Mouse (Mus musculus): ENCODE measurements around the gene Unc79.

The Unc79 gene

DNA sequence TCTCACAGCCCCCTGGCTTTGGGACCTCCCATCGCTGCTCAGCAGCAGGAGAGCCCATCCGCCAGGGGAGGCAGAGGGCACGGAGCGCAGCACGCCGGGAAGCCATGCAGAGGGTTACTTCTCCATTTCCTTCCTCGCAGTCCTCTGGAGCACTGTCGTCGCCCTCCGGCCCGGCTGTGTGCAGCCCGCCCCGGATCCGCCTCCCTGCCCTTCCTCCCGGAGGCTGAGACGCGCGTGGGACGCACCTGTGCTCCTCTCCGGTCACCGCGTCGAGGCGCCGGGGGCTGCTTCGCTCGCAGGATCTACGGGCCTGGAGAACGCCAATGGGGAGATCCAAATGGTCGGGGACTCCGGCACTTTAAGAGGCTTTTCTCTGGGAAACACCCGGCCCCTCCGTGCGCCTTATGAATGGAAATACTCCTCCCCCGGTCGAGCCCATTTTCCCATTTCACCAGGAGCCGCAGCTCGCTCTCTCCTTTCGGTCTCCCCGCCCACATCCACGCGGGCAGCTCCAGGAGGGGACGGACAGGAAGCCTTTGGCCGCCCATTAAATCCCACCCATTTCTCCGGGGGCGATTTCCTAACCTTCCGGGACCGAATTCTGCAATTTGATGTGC is at the start of gene Unc79:
Unc79 (plus strand) TSS at position 82 of the 617 bp plus-strand sequence.
- DNase-seq = peak; percentile 82 to 86

DNA sequence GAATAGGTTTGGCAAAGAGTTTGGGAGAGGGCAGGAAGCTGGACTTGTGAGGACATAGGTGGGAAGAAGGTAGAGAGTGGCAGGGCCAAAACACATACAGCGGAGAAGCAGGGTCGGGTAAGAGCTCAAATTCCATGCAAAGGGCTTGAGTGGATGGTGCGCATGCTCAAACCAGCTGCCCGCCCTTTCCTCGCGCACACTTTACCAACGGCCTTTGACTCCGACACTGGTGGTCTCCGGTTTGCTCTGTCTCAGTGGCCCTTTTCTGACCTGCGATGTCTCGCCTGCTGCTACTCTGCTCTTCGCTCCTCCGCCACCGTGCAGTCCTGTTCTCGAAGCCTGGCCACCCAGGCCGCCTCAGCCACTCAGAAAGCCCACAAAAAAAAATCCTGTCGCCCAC is 49.6 kb upstream of the Unc79 start, which contains the start of gene Cox8c:
Cox8c (plus strand) TSS at position 226 of the 400 bp plus-strand sequence.
- DNase-seq = no peak

DNA sequence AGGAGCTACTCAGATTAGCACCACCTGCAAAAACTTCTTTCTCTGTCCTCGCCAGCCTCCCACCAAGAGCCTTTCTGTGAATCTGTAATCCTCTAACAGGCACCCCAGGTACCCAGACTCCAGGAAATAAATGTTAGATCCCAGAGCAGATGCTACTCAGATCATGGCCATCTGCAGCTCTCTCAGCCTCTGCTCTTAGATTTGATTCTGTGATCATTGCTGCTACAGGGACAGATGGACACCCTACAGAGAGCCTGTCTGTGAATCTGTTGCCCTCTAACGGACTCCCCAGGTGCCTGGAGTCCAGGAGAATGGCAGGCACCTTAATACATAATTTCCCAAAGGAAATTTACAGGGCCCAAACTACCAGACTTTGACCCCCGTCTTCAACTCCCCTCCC is 40.5 kb upstream of the Unc79 start:
- peak; percentile 87 to 91 for DNase-seq

DNA sequence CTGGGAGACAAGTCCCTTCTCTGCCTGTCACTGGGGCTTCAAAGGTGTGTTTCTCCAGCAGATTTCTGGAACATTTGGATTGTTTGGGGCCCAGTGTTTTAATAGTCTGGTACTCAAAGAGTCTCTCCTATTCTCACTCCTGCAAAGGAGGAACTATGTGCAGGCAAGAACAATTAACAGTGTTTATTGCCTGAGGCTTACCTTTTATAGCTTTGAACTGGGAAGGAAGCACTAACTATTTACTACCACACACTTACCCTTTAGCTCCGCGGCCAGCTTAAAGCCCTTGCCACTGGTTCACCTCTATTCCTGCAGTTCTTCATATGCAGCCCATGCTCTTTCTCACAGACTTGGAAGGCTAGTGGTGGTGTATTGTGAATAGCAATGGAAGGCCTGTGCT is 32.6 kb upstream of the Unc79 start:
- no peak for DNase-seq

DNA sequence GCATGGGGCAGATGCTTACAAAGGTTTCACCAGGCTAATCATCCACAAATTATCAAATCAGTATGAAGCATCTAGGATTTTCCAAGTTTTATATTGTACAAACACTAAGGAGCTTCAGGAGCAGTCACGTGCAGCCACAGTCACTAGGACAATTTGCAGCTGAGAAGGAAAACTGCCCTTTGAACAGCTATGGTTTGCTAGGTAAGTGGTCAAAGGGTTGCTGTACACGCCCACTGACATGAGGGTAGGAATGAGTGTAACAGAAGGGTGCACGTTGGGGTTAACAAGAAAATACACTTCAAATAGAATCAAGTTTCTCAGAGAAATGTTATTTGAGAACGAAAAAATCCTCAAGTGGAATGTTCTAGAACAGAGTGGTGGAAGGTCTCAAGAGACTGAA is 18.9 kb upstream of the Unc79 start:
- DNase-seq = no peak

DNA sequence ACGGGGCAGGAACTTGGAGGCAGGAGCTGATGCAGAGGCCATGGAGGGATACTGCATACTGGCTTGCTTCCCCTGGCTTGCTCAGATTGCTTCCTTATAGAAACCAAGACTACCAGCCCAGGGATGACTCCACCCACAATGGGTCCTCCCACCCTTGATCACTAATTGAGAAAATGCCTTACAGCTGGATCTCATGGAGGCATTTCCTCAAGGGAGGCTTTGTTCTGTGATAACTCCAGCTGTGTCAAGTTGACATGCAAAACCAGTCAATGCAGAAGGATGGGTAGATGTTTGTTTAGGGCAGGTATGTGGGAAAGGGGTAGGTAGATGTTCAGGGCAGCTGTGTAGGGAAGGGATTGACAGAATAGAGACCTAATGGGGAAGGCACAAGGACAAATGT is 18.3 kb upstream of the Unc79 start:
- DNase-seq = no peak

DNA sequence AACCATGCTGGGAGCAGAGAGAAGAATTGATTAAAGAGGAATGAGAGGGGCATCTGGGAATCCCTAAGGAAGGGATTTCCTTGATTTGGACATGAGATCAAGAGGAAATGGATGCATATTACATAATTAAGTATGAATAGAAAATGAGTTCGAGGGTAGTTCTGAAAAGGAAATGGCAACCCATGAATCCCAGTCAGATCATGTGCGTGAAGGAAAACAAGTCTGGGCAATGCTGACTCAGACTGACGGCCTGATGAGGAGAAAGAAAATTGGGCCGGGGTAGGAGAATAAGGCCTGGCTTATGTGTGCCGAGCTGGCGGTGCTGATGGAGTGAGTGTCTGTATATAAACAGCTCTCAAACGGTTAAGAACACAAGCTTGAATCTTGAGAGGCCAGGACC is 17.9 kb upstream of the Unc79 start:
- no peak for DNase-seq

DNA sequence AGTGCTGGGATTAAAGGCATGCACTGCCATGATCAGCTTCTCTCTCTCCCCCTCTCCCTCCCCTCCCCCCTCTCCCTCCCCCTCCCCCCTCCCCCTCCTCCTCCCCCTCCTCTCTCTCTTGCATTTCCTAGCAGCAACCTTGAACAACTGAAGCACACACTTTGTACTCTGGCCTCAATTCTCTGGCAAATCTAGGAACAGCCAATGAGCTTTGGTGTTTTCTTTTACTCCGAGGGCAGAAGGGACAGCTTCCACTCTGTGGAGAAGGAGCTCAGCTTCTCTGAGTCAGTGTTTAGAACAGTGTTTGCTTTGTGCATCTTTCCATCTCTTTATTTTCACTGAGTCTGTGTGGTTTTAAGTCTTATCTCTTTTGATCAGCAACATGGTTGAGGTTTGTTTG is 12.8 kb upstream of the Unc79 start:
- DNase-seq = no peak

DNA sequence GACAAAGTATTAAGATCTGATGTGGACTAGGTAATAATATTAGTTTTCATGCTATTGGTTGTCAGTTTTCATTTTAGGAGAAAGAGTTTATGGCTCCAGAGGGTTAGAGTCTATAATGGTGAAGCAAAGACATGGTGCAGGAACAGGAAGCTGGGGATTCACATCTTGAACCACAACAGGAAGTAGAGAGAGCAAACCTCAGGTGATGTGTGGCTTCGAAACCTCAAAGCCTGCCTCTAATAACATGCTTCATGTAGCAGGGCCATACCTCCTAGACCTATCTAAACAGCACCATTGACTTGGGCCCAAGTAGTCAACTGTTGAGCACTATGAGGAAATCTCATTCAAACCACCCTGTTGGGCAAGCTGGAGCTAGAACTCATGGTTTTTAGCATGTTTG is 3.1 kb upstream of the Unc79 start:
- DNase-seq = no peak

DNA sequence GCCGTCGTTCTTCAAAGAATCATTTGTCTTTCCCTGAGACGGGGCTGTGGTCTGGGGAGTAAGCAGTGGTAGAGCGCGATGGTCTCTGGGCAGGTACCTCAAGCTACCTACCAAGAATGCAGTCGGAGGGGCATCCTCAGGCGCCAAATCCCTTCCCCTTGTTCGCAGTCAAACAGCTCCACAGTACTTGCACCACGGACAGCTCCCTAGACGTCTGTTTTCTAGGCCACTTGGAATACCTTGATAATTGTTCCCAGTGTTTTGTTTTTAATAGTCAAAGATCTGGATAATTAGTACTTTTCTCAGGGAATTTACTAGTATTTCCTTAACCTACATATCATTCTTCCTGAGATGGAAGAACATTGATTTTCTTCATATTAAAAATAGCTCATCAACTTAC is 833 bp upstream of the Unc79 start:
- no peak for DNase-seq

DNA sequence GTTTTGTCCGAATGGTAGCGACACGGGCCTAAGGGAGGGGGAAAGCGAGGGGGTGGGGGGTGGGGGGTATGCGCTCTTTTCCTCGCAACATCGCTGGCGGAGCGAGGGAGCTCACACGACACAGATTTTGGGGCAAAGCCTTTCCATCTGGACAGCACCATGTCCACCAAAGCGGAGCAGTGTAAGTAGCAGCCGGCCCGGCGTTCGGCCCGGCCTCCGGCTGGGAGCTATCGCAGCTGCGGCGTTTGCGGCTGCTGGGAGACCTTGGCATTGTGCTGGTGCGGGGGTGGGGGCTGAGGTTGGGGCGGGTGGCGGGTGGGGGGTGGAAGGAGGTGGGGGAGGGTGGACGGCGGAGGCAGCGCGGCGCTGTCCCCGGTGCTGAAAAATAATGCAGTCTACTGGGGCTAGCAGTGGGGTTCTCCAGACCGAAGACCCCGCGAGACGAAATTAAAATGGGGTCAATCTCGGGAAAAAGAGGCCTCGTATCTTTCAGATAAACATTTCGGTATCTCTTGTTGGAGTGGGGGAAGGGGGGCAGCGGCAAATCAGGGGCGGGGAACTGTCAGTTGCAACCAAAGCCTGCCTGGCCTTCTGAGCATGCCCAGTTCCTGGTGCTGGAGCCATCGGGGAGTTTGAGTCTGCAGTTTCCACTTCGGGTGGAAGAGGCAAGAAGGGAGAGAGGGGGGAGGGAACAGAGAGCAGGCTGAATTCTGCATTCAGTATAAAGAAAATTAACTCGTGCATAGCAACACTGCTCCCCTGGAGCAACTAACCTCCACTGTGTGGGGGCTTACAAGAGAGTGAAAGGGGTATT is 943 bp downstream of the Unc79 start:
- peak; percentile 78 to 85 for DNase-seq

DNA sequence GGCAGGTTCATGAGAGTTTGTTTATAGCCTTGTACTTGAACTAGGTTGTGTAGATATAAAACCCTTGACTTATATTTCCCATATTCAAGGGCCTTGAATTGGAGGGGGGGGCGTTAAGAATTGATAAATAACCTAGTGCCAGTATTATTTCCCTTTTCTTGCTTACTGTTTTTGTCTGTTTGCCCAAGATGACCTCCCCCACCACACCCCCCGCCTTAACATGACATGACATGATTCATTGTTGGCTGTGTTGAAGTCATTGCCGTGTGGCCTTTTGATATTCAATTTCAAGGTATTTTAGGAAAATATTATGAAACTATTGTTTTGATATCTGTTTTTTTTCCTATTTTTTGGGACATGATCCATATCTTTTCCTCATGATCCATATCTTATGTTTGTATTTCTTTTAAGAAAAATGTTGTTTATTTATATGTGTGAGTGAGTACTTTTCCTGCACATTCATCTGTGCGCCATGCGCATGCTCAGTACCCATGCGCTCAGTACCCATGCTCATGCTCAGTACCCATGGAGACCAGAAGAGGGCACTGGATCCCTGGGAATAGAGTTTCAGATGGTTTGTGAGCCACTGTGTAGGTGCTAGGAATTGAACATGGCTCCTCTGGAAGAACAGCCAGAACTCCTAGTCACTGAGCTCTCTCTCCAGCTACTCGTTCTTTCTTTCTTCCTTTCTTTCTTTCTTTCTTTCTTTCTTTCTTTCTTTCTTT is 11.6 kb downstream of the Unc79 start:
- no peak for DNase-seq

DNA sequence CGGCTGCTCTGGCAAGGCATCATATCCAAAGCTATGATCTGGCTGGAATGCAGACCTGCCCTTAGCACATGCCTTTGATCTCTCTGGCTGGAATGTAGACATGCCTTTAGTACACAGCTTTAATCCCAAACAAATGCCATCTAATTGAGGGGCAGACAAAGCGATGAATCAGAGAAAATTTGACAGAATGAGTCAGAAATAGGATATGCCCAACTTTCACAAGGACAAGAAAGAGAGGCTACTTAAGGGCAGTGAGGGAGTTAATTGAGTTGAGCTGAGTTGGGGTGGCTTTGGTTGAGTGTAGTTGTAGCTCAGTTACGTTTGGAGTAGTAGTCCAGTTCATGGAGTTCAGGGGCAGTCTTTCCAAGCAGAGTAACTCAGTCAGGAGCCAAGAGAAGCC is 12.4 kb downstream of the Unc79 start:
- no peak for DNase-seq

DNA sequence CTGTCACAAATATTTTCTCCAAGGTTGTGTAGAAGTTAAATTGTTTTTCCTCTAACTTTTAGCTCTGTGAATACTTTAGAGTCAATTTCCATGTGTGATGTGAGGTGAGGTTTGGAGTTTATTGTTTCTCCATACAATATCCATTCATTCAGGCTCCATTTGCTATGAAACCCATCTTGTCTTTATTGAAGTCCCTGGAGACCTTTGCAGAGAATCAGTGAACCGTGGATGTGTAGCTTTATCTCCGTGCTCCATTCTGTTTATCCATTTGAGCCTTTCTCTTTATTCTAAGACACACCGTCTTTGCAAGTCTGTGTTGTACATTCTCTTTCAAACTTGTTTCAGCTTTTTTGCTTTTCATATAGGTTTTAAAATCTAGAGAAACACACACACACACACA is 15.8 kb downstream of the Unc79 start:
- no peak for DNase-seq

DNA sequence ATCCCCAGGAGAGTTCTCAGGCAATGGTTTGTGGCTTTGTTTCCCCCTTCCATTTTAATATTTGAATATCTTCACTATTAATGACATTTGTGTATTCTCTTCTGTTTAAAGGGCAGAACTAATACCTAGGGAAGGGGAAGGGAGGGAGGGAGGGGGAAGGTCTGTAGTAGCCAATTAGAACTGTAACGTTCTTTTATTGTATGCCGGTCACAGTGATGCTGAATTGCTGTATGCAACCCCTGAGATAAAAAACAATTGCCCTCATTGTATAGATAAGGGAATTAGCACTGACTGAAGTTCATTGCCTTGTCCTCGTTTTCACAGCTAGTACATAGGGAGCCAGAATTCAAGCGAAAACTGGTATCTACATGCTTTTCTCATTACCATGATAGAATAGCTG is 31.9 kb downstream of the Unc79 start:
- DNase-seq = no peak

DNA sequence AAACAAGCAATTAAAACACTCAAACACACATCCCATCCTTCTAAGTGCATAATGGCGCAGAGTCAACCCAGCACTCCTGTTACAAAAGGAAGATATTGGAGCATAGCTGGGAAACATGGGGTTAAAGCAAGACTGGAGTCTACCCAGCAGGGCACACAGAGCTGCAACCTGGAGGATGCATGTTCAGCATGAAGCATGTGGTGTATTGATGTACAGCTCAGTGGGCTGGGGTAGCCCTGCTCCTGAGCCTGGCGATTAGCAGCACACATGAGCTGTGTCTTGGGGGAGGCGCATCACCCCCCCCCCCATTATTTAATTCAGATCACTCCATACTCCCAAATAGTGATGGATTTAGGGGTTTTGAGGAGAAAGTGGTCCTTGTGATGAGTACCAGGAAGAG is 32.9 kb downstream of the Unc79 start:
- DNase-seq = no peak

DNA sequence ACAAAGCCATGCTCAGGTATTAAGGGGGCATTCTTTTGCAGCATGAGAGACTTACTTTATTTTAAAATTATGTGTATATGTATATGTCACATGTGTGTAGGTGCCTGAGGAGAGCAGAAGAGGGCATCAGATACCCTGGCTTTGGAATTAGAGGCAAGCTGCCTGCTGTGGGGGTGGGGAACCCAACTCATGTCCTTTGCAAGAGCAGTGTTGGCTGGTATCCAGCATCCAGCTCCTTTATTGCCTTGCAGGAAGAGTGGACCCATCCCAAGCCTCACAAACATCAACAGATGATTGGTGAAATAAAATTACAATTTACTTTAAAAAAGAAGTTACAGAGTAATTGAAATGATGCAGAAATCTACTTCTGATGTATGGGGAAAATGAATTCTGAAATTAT is 36.7 kb downstream of the Unc79 start:
- no peak for DNase-seq

DNA sequence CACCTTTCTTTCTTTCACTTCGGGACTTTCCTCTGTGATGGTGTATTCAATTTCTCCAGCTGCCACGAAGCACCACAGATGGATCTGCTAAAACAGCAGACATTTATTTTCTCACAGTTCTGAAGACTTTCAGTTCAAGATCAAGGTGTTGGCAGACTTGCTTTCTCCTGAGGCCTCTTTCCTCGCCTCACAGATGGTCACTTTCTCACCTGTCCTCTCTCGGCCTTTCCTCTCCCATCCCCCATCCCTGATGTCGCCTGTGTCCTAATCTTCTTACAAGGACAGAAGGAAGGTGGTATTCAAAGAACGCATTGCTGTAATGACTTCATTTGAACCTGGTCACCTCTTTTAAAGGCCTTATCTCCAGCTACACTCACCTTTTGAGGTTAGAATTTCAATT is 39.1 kb downstream of the Unc79 start:
- DNase-seq = peak; percentile 34 to 37

DNA sequence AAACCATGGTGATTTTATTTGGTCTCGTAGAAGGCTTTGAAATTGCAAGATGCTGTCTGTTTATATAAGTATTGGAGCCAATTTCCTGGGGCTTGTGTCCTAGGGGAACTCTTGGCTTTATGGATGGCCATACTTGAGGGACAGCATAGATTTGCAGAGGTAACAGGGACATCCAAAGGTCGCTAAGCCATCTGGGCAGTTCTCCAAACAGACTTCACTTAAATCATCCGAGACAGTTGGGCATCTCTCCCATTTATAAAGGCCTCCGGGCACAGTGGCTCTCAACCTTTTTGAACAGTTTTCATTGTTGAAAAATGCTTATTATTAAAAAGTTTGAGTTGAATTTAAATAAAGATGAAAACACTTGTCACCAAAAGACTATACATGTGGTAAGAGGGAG is 59.8 kb downstream of the Unc79 start:
- DNase-seq = peak; percentile 15 to 24

DNA sequence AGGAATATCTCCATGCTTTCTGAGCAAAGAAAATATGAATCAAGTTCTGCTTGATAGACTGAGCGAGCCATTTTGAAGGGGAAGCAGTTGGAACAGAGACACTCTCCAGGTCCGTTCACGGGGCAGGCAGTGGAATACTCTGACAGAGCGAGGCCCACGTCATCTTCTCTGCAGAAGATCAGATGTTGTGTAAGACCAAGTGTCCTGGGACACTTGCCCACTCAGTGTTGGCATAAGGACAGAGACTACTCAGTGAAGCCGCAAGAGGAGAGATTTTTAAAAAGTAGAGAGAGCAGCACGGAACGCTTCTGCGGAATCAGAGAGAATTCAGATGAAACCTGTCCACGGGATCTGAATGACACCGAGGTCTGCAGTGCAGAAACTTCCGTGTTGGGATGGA is 69.5 kb downstream of the Unc79 start:
- DNase-seq = peak; percentile 23 to 25

DNA sequence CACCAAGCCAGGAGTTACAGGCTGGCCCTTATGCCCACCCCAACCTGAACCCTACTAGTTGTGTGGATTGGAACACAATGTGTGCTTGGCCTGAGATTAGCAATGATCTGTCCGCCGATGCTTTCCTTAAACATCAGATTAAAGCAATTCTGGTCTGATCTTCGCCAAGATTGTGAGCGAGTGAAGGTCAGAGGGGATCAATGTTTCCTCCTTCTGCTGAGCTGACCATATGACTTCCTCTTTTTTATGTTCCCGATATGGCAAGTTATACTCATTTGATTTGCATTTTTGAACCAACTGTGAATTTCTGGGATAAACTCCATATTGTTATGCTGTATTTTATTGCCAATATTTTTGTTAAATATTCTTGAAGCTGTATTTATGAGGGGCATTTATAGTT is 88.0 kb downstream of the Unc79 start:
- DNase-seq = no peak

DNA sequence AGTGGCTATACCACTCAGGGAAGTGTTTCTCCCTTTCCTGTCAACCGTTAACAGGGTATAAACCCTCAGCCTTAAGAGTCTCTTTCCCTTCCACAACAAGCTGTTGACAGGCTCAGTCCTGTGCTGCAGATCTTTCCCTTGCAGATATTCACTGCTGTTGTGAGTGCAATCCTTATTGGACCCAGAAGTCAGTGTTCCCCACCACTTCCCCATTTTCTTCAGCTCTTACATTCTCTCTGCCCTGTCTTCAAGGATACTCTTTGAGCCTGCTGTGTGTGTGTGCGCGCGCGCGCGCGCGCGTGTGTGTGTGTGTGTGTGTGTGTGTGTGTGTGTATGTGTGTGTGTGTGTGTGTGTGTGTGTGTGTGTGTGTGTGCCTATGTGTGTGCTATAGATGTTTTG is 90.7 kb downstream of the Unc79 start:
- DNase-seq = no peak

DNA sequence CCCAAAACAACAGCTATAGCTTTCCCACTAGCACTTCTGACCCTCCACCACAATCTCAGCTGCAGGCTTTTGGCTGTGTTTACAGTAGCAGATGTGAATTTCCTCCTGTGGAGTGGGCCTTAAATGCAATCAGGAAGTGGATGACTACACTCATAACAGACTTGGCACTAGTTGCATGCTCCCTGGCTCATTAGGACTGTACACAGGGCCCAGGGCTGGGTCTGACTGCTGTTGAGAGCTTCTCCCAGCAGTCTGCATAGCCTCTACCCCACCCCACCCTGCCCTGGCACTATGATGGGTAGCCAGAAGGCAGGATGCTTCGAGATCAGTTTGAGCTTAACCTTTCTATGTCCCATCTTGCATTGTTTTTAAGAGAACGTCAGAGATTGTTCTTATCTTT is 91.5 kb downstream of the Unc79 start:
- DNase-seq = no peak

DNA sequence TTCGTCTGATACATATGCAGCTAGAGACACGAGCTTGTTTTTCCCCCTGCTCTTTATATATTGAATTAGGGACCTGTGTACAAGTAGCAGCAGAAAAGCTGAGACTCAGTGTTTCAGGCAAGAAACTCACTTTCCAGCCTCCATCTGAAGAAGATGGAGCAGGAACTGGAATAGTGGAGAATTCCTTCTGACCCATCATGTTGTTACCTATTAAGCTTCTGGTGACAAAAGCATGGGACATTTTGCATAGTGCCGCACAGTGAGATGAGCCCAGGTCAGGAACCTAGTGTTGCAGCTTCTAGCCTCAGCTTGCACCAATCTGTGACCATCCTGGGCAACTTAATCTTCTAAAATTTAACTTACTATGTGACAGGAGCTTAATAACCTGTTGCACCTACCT is 92.7 kb downstream of the Unc79 start:
- no peak for DNase-seq
